Mouse (Mus musculus): Measurements from ENCODE around the gene Ago4.

DNA sequence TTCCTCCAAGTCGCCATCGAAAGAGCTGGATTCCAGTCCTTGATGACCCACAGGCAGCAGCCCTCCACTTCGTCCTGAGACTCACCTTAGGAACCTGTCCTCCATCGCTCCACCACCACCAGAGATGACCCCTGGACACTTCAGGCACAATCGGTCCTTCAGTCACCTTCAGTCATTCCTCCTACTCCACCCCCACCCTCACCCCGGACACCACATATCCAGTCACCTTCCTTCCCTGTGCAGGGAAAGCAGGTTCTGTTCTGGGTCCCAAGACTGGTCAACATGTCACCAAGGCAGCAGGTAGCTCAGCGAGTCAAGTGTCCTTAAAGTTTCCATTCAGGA lies 428 bp upstream of the Ago4 start:
- TF ChIP-seq POLR2A (IDR thresholded peaks at IDR 0.05; ENCODE audit: borderline replicate concordance, control insufficient read depth, low read depth, low read length) (no peak), CTCF (IDR thresholded peaks at IDR 0.05; ENCODE audit: control insufficient read depth, insufficient read depth, low read length) (no peak)

Data from bone marrow, adult 2 months (tissue).